Mouse (Mus musculus) testis, adult 2 months (tissue): ENCODE data around the gene Ric8b. TPM values are rescaled to one million over a fixed set of nuclear protein-coding genes. Genes with fewer than 3 reads are reported as not detected.

Experiments used
- H3K27ac ChIP-seq: fragments of 200-500 bp; 2 replicates; pipeline ENCODE4 v1.5.1; 2012; ENCODE audit warnings: low read depth, low read length; ENCODE audit not compliant: control insufficient read depth, insufficient read depth
- H3K27me3 ChIP-seq: fragments of 200-500 bp; 2 replicates; pipeline ENCODE4 v1.6.1; 2012; ENCODE audit warnings: mild to moderate bottlenecking, low read length, moderate library complexity; ENCODE audit not compliant: control insufficient read depth, insufficient read depth
- H3K36me3 ChIP-seq: fragments of 200-500 bp; 2 replicates; pipeline ENCODE4 v1.6.1; 2012; ENCODE audit warnings: mild to moderate bottlenecking, low read length; ENCODE audit not compliant: control insufficient read depth, insufficient read depth
- H3K4me1 ChIP-seq: fragments of 200-500 bp; 2 replicates; pipeline ENCODE4 v1.6.1; 2012; ENCODE audit warnings: low read length; ENCODE audit not compliant: control insufficient read depth, insufficient read depth
- H3K4me3 ChIP-seq: fragments of 200-500 bp; 2 replicates; pipeline ENCODE4 v1.5.1; 2012; ENCODE audit warnings: low read depth, mild to moderate bottlenecking, low read length, moderate library complexity, mixed read lengths; ENCODE audit not compliant: control insufficient read depth
- CTCF ChIP-seq: fragments of 200-500 bp; IDR thresholded peaks from 2 replicates; pipeline ENCODE4 v1.5.1; 2012; ENCODE audit warnings: low read depth, mild to moderate bottlenecking, inconsistent platforms, low read length, moderate library complexity; ENCODE audit not compliant: control insufficient read depth, insufficient read depth, insufficient replicate concordance
- POLR2A ChIP-seq: fragments of 200-500 bp; IDR thresholded peaks from 2 replicates; pipeline ENCODE4 v1.6.1; 2012; ENCODE audit warnings: low read depth, mild to moderate bottlenecking, inconsistent platforms, low read length, moderate library complexity; ENCODE audit not compliant: control insufficient read depth
- polyA plus RNA-seq: library from polyadenylated mRNA; depleted of rRNA; stranded (reverse); fragments of >200 nt; gene quantifications from 2 replicates; pipeline ENCODE4 v1.2.3, GENCODE M21; 2012

The Ric8b gene
- polyA plus RNA-seq, 1 experiment: 3.4 TPM

DNA sequence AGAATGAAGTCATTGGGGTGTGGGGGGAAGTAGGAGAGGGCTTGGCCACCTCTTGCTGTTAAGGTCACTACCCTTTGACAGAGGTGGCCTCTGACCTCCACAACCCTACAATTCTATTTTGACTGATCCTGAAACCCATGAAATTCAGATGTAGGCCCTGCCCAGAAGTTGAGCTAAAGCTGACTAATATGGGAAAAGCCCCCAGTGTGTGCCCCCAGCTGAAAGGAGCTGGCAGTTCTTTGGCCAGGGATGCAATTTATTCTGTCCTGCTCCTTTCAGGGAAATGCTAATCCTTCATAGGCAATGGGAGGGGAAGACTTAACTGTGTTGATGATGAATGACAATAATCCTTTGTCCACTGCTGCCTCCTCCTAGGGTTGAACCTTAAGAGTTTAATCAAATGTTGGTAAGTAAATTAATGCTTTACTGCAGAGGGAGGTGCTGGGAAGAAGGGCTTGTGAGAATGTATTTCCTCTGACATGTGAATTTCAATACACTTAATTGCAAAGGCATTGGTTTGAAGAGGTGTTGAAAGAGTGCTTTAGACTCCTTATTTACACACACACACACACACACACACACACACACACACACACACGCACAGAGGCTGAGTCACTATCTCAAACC lies 6.5 kb upstream of the Ric8b start:
- Histone ChIP-seq H3K27me3 (no peaks in the 10 kb centered on the region), H3K4me1 (peaks cover 6% of the 10 kb centered on the region; the same call in 1 of the 2 replicates), H3K27ac (no peak overlapping the region), H3K4me3 (no peak overlapping the region), H3K36me3 (no peaks in the 10 kb centered on the region)
- TF ChIP-seq CTCF (no peak), POLR2A (no peak)

DNA sequence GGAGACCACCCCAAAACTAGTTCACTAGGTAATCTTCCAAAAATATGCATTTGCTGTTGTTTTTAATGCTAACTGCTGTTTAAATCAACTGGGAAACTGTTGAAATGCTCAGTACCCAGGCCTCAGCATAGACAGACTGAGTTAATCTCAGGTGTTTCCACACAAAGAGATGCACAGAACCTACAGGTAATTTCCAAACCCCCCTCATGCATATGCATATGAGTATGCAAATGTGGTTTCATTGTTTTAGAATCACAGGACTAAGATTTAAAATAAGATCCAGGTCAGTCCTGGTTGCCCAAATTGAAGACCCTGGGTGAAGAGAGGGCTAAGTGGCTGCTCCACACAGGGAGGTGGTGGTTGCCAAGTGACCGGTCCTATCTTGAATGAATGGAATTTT lies 4.3 kb upstream of the Ric8b start:
- no peak overlapping the region for H3K27ac ChIP-seq
- no peaks in the 10 kb centered on the region for H3K27me3 ChIP-seq
- no peak for TF ChIP-seq CTCF
- H3K4me1 ChIP-seq: peaks cover 11% of the 10 kb centered on the region
- no peak overlapping the region for H3K4me3 ChIP-seq
- no peaks in the 10 kb centered on the region; the same call in 1 of the 2 replicates for H3K36me3 ChIP-seq

DNA sequence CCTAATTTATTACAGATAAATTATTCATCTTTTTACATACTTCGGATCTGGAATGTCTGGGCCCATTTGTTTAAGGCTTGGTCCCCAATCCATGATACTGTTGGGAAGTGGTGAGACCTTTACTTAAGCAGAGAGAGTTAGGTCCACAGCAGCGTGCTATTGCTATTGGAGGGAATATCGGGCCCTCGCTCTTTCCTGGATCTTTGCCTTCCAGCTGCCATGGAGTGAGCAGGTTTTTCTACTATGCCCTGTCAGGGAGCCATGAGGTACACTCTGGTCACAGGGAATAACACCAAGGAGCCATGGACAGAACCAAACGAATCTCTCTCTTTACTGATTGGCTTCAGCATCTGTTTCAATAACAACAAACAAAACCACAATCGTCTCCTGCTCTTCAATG lies 1.9 kb upstream of the Ric8b start:
- TF ChIP-seq CTCF: no peak
- TF ChIP-seq POLR2A: no peak
- Histone ChIP-seq H3K36me3 (no peaks in the 10 kb centered on the region; the same call in 1 of the 2 replicates), H3K4me3 (no peak overlapping the region), H3K4me1 (peaks cover 5% of the 10 kb centered on the region), H3K27me3 (no peaks in the 10 kb centered on the region), H3K27ac (no peak overlapping the region)

DNA sequence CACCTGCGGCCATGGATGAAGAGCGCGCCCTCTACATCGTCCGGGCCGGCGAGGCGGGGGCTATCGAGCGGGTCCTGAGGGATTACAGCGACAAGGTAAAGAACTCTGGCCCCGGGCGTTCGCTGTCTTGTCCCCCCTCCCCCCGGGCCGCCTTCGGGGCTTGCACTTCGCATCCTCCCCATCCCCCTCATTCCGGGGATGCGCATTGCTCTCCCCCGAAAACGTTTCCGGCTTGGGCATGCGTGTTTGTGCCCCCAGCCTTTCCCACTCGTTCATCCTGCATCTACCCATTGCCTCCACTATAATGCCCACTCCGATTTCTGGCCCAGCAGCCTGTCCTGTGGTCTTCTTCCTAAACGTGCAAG lies 297 bp downstream of the Ric8b start:
- H3K27me3 ChIP-seq: no peaks in the 10 kb centered on the region
- peak overlapping the region; percentile 98 for H3K4me3 ChIP-seq
- peak overlapping the region; percentile 69; the same call in 1 of the 2 replicates for H3K27ac ChIP-seq

DNA sequence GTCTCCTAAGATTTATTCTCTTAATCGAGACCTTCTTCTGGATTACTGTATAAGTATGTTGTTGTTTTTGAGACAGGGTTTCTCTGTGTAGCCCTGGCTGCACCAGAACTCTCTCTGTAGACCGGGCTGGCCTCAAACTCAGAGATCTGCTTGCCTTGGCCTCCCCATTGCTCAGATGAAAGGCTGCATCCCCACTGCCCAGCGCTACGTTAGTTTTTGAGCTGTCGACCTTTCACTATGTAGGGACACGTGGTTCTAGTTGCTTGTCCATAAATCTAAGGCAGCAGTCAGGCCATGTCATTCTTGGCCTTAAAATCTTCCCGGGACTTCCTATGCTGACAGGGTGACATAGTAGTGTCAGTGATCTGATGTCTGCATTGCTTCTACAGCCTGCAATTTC lies 8.9 kb downstream of the Ric8b start:
- Histone ChIP-seq H3K27ac (no peak overlapping the region), H3K4me1 (no peaks in the 10 kb centered on the region), H3K36me3 (no peaks in the 10 kb centered on the region), H3K4me3 (no peak overlapping the region), H3K27me3 (no peaks in the 10 kb centered on the region)
- no peak for TF ChIP-seq POLR2A

More for the DNA sequence above, 297 bp downstream of the Ric8b start:
- TF ChIP-seq CTCF: no peak
- TF ChIP-seq POLR2A: no peak
- Histone ChIP-seq H3K36me3 (no peaks in the 10 kb centered on the region; the same call in 1 of the 2 replicates), H3K4me1 (peaks cover 5% of the 10 kb centered on the region)

DNA sequence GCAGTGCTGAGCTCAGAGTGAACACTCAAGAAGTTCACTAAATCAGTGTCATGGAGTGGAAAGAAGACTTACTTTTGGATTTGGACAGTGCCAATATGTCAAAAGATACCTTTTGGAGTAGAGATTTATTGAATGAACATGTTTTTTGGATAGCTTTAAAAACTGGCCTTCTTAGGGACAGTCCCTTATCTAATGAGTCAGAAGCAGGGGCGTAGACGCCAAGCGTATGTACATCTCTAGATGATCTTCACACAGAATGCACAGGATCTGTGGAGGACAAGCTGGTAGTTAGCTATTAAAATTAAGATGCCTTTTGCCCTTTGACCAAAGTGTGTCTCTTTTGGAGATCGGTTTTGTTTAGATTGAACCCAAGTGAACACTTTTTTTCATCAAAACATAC lies 9.5 kb downstream of the Ric8b start:
- no peak overlapping the region for H3K27ac ChIP-seq

DNA sequence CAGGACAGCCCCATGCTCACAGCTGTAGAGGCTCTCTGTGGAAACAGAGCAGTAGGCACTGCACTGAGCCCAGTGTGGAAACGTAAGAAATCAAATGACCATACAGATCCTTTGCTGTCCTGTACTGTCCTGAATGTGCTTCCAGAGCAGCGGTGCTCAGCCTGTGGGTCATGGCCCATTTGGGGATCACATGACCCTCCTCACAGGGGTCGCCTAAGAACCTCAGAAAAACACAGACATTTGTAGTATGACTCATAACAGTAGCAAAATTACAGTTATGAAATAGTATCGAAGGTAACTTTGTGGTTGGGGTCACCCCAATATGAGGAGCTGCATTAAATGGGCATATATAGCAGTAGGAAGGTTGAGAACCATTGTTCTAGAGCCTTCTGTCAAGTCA lies 11.0 kb downstream of the Ric8b start:
- no peak overlapping the region for H3K4me3 ChIP-seq
- no peaks in the 10 kb centered on the region for H3K4me1 ChIP-seq
- TF ChIP-seq POLR2A (no peak), CTCF (no peak)
- H3K27me3 ChIP-seq: no peaks in the 10 kb centered on the region
- H3K36me3 ChIP-seq: no peaks in the 10 kb centered on the region
- H3K27ac ChIP-seq: no peak overlapping the region

More for the DNA sequence above, 9.5 kb downstream of the Ric8b start:
- H3K4me3 ChIP-seq: no peak overlapping the region
- H3K36me3 ChIP-seq: no peaks in the 10 kb centered on the region
- no peaks in the 10 kb centered on the region for H3K4me1 ChIP-seq
- H3K27me3 ChIP-seq: no peaks in the 10 kb centered on the region
- no peak for TF ChIP-seq POLR2A
- TF ChIP-seq CTCF: no peak

DNA sequence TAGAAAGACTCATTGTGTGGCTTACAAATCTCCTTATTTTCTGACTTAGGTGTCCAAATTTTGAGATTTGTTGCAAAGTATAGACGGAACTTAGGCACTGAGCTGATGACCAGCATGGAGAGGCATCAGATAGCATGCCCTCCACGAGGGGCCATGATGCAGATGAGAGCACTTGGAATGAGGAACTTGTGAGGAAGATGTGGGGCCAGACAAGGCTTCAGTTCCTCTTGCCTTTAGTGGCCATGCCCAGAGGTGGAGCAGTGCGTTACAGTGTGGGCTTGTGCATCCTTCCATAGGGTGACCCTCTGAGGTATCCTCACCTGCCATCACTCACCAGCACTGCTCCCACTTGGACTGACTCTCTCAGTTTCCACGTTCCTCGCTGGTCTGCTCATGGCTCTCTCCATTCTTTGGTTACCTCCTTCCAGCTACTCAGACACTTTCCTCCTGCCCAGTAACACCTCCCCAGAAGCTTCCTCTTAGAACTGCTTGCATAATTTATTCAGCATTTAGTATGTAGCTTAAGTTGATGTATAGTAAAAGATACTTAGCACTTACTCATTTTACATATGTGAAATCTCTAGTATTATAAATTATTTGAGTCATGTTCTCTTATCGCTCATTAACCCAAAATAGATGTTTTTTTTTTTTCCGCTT lies 18.3 kb downstream of the Ric8b start:
- Histone ChIP-seq H3K36me3 (no peaks in the 10 kb centered on the region), H3K4me3 (no peak overlapping the region), H3K4me1 (no peaks in the 10 kb centered on the region), H3K27ac (no peak overlapping the region), H3K27me3 (no peaks in the 10 kb centered on the region)
- no peak for TF ChIP-seq POLR2A
- TF ChIP-seq CTCF: no peak
